Mouse (Mus musculus): ENCODE results near the gene Trpv2.

- no peak for TF ChIP-seq EP300 (IDR thresholded peaks at IDR 0.05; ENCODE audit: insufficient read depth, low read depth, low read length)
- TF ChIP-seq CTCF (IDR thresholded peaks at IDR 0.05; ENCODE audit: low read depth, low read length), result no peak
- TF ChIP-seq POLR2A (IDR thresholded peaks at IDR 0.05; ENCODE audit: insufficient read depth, low read length), result no peak
Observed at GRCm38 (mm10) chr11:62608826-62609675, 34.8 kb downstream of the Trpv2 start.
